ENCODE assay signal across 20 mouse cellular contexts in the genomic region with DNA sequence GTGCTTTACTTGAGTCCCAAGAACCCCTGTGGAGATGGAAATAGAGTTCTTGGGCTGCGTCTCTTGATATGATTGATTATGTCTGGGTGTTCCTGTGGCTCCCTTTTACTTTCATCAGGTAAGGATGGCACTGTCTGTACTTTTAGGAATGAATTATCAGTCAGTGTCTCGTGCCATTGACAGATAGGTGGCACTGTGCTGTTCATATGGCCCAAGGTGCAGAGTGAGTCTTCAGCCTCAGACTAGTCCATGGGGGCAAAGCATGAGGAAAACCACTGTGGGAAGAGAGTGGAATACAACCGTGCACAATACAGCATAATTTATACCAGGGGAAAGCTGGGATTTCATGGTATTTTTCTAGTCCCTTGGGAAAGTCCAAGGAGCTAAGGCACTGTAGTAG.
A peak's percentile ranks its signal among the peaks of the same experiment; 100 is the strongest.
DNase-seq lines count a peak whose midpoint lies in the region; ATAC-seq and TF ChIP-seq lines count a peak whose summit lies in the region.
"Had no signal": no experiment of that assay in that cellular context is flagged by ENCODE, and none has a peak within 500 bp of the region (broad histone marks: within the 10 kb centered on the region; RNA-seq: fewer than 3 reads in every experiment).

No protein-coding gene starts in this region.

- no peak overlapping the region for H3K27ac ChIP-seq in forebrain, postnatal 0 days (ENCODE audit: low read depth, low read length)
- no peak overlapping the region for H3K27ac ChIP-seq in forebrain, embryonic 13.5 days
- H3K27ac ChIP-seq in kidney, postnatal 0 days: no peak overlapping the region
- H3K27ac ChIP-seq in midbrain, postnatal 0 days (ENCODE audit: low read depth, low read length): no peak overlapping the region
- no peak overlapping the region for H3K27ac ChIP-seq in midbrain, embryonic 14.5 days (replicated peaks; ENCODE audit: low read depth, low read length)
- H3K27ac ChIP-seq: embryonic facial prominence, embryonic 12.5 days; heart, embryonic 13.5 days; limb, embryonic 12.5 days had no signal

- WGBS in forebrain, postnatal 0 days: 82% methylated on average over 3 of the region's 3 CpGs
- WGBS in forebrain, embryonic 13.5 days: 90% methylated on average over 3 of the region's 3 CpGs
- WGBS in kidney, postnatal 0 days: 88% methylated on average over 3 of the region's 3 CpGs
- 71% methylated on average over 3 of the region's 3 CpGs for WGBS in midbrain, postnatal 0 days
- 78% methylated on average over 3 of the region's 3 CpGs for WGBS in midbrain, embryonic 14.5 days

- no peaks in the 10 kb centered on the region for H3K27me3 ChIP-seq in forebrain, postnatal 0 days (ENCODE audit: insufficient read depth, low read length)
- no peaks in the 10 kb centered on the region for H3K27me3 ChIP-seq in forebrain, embryonic 13.5 days
- no peaks in the 10 kb centered on the region for H3K27me3 ChIP-seq in kidney, postnatal 0 days (ENCODE audit: insufficient read depth, low read length)
- H3K27me3 ChIP-seq in midbrain, postnatal 0 days (ENCODE audit: insufficient read depth, low read length): no peaks in the 10 kb centered on the region
- no peaks in the 10 kb centered on the region for H3K27me3 ChIP-seq in midbrain, embryonic 14.5 days (ENCODE audit: control insufficient read depth, insufficient read depth, low read length)
- H3K27me3 ChIP-seq: embryonic facial prominence, embryonic 12.5 days; heart, embryonic 13.5 days; limb, embryonic 12.5 days; neural tube, embryonic 13.5 days had no signal

- H3K9me3 ChIP-seq in forebrain, postnatal 0 days (ENCODE audit: low read length): no peaks in the 10 kb centered on the region
- no peaks in the 10 kb centered on the region for H3K9me3 ChIP-seq in forebrain, embryonic 13.5 days (replicated peaks)
- no peaks in the 10 kb centered on the region for H3K9me3 ChIP-seq in kidney, postnatal 0 days (replicated peaks; ENCODE audit: low read length)
- no peaks in the 10 kb centered on the region for H3K9me3 ChIP-seq in midbrain, postnatal 0 days (ENCODE audit: low read length)
- no peaks in the 10 kb centered on the region for H3K9me3 ChIP-seq in midbrain, embryonic 14.5 days (ENCODE audit: control insufficient read depth, low read length)
- H3K9me3 ChIP-seq: embryonic facial prominence, embryonic 12.5 days; heart, embryonic 13.5 days; limb, embryonic 12.5 days; neural tube, embryonic 13.5 days had no signal

- H3K9ac ChIP-seq in forebrain, postnatal 0 days: no peak overlapping the region
- H3K9ac ChIP-seq in forebrain, embryonic 13.5 days: no peak overlapping the region
- H3K9ac ChIP-seq in kidney, postnatal 0 days (ENCODE audit: low read depth, low read length): no peak overlapping the region
- no peak overlapping the region for H3K9ac ChIP-seq in midbrain, postnatal 0 days (replicated peaks; ENCODE audit: low read length, poor library complexity, severe bottlenecking)
- no peak overlapping the region for H3K9ac ChIP-seq in midbrain, embryonic 14.5 days (replicated peaks; ENCODE audit: low read length)
- H3K9ac ChIP-seq: embryonic facial prominence, embryonic 12.5 days; heart, embryonic 13.5 days; limb, embryonic 12.5 days; neural tube, embryonic 13.5 days had no signal

- TF ChIP-seq CTCF in forebrain, postnatal 0 days (IDR thresholded peaks at IDR 0.05; ENCODE audit: low read depth): peak; percentile 29; the same call in 1 of the 2 replicates
- peak; percentile 40; the same call in 1 of the 2 replicates for TF ChIP-seq CTCF in kidney, postnatal 0 days (IDR thresholded peaks at IDR 0.05; ENCODE audit: low read depth)
- peak; percentile 55 for TF ChIP-seq CTCF in midbrain, postnatal 0 days (IDR thresholded peaks at IDR 0.05)

- H3K4me3 ChIP-seq in forebrain, postnatal 0 days (ENCODE audit: low read depth, low read length): no peak overlapping the region
- no peak overlapping the region for H3K4me3 ChIP-seq in forebrain, embryonic 13.5 days
- H3K4me3 ChIP-seq in kidney, postnatal 0 days (replicated peaks; ENCODE audit: low read depth, low read length): no peak overlapping the region
- H3K4me3 ChIP-seq in midbrain, postnatal 0 days (ENCODE audit: low read depth, low read length): no peak overlapping the region
- no peak overlapping the region for H3K4me3 ChIP-seq in midbrain, embryonic 14.5 days (replicated peaks; ENCODE audit: low read depth, low read length)
- H3K4me3 ChIP-seq: embryonic facial prominence, embryonic 12.5 days; heart, embryonic 13.5 days; limb, embryonic 12.5 days; neural tube, embryonic 13.5 days had no signal

- H3K4me1 ChIP-seq in forebrain, postnatal 0 days (ENCODE audit: insufficient read depth): no peaks in the 10 kb centered on the region
- H3K4me1 ChIP-seq in forebrain, embryonic 13.5 days: peaks cover 18% of the 10 kb centered on the region
- no peaks in the 10 kb centered on the region for H3K4me1 ChIP-seq in kidney, postnatal 0 days (replicated peaks; ENCODE audit: insufficient read depth, low read length)
- no peaks in the 10 kb centered on the region for H3K4me1 ChIP-seq in midbrain, postnatal 0 days (ENCODE audit: insufficient read depth, low read length)
- no peaks in the 10 kb centered on the region; the same call in 1 of the 2 replicates for H3K4me1 ChIP-seq in midbrain, embryonic 14.5 days (ENCODE audit: control insufficient read depth, insufficient read depth, low read length)

- no peak for DNase-seq in forebrain, postnatal 0 days
- no peak for DNase-seq in kidney, postnatal 0 days (ENCODE audit: low spot score)
- no peak for DNase-seq in kidney, postnatal 14 days
- DNase-seq in midbrain, postnatal 0 days (ENCODE audit: low spot score): no peak
- no peak for DNase-seq in midbrain, embryonic 14.5 days
- no peak for DNase-seq in urinary bladder, postnatal 14 days (ENCODE audit: low spot score)
- DNase-seq in embryo, embryonic 11 days: no peak
- DNase-seq: adrenal gland, adult 8-10 months; cerebellum, adult 9-11 months; heart, postnatal 4 days; kidney, adult 18-20 months; kidney, postnatal 36 days; lung, postnatal 36 days had no signal

- no peak for ATAC-seq in forebrain, postnatal 0 days
- ATAC-seq in forebrain, embryonic 13.5 days: no peak
- ATAC-seq in kidney, postnatal 0 days (replicated peaks; ENCODE audit: low FRiP score, low read depth): no peak
- ATAC-seq in midbrain, postnatal 0 days (ENCODE audit: low FRiP score): no peak
- ATAC-seq in midbrain, embryonic 14.5 days (ENCODE audit: low FRiP score, low TSS enrichment): no peak
- ATAC-seq: hindbrain, embryonic 16.5 days had no signal

- no peak overlapping the region for H3K4me2 ChIP-seq in forebrain, postnatal 0 days (ENCODE audit: low read depth)
- no peak overlapping the region for H3K4me2 ChIP-seq in forebrain, embryonic 13.5 days
- no peak overlapping the region for H3K4me2 ChIP-seq in kidney, postnatal 0 days (ENCODE audit: low read length)
- no peak overlapping the region for H3K4me2 ChIP-seq in midbrain, postnatal 0 days (ENCODE audit: low read depth, low read length, poor library complexity, severe bottlenecking)
- H3K4me2 ChIP-seq in midbrain, embryonic 14.5 days (ENCODE audit: low read length): no peak overlapping the region
- H3K4me2 ChIP-seq: embryonic facial prominence, embryonic 12.5 days; heart, embryonic 13.5 days; limb, embryonic 12.5 days; midbrain, embryonic 11.5 days; neural tube, embryonic 13.5 days had no signal

- no peaks in the 10 kb centered on the region for H3K36me3 ChIP-seq in forebrain, postnatal 0 days (ENCODE audit: insufficient read depth)
- H3K36me3 ChIP-seq in forebrain, embryonic 13.5 days (ENCODE audit: poor library complexity, severe bottlenecking): no peaks in the 10 kb centered on the region
- no peaks in the 10 kb centered on the region for H3K36me3 ChIP-seq in kidney, postnatal 0 days (ENCODE audit: insufficient read depth, low read length)
- no peaks in the 10 kb centered on the region for H3K36me3 ChIP-seq in midbrain, postnatal 0 days (ENCODE audit: insufficient read depth, low read length)
- no peaks in the 10 kb centered on the region for H3K36me3 ChIP-seq in midbrain, embryonic 14.5 days (ENCODE audit: control insufficient read depth, insufficient read depth, low read length)
- H3K36me3 ChIP-seq: embryonic facial prominence, embryonic 12.5 days; heart, embryonic 13.5 days; neural tube, embryonic 13.5 days had no signal
